Mouse (Mus musculus): ENCODE data around the gene Nedd9. TPM values are rescaled to one million over a fixed set of nuclear protein-coding genes. Genes with fewer than 3 reads are reported as not detected.
"Not testable (repeated sequence)": the region's sequence is repeated elsewhere in the genome, so short reads cannot be mapped to it uniquely, and the experiment has no call there.

The Nedd9 gene
- polyA plus RNA-seq, 1 experiment from 2014 or later, result 4.0 TPM

GRCm38 (mm10) chr13:41371547-41371946 lies 115.6 kb downstream of the Nedd9 start:
- no peak overlapping the region for H3K4me3 ChIP-seq (replicated peaks)
- H3K27ac ChIP-seq (replicated peaks), result no peak overlapping the region
- no peak overlapping the region for H3K9ac ChIP-seq
- H3K36me3 ChIP-seq (replicated peaks), result no peaks in the 10 kb centered on the region
- H3K4me1 ChIP-seq (replicated peaks), result no peaks in the 10 kb centered on the region
- no peak for ATAC-seq (ENCODE audit: insufficient read depth)
- H3K27me3 ChIP-seq, result no peaks in the 10 kb centered on the region
- 66% methylated on average over 3 of the region's 3 CpGs for WGBS (ENCODE audit: insufficient replicate concordance)
- no peak overlapping the region for H3K4me2 ChIP-seq
- no peaks in the 10 kb centered on the region for H3K9me3 ChIP-seq (replicated peaks)

- ATAC-seq (ENCODE audit: insufficient read depth), result no peak
- Histone ChIP-seq H3K4me3 (replicated peaks) (no peak overlapping the region), H3K4me2 (no peak overlapping the region), H3K9me3 (replicated peaks) (no peaks in the 10 kb centered on the region), H3K36me3 (replicated peaks) (no peaks in the 10 kb centered on the region), H3K27me3 (no peaks in the 10 kb centered on the region), H3K4me1 (replicated peaks) (no peaks in the 10 kb centered on the region), H3K9ac (no peak overlapping the region), H3K27ac (replicated peaks) (no peak overlapping the region)
- 60% methylated on average over 5 of the region's 5 CpGs for WGBS (ENCODE audit: insufficient replicate concordance)
Measured at GRCm38 (mm10) chr13:41368612-41369011, 118.5 kb downstream of the Nedd9 start.

GRCm38 (mm10) chr13:41367176-41367611 lies 120.0 kb downstream of the Nedd9 start:
- H3K27ac ChIP-seq (replicated peaks), result no peak overlapping the region
- 78% methylated on average over 4 of the region's 4 CpGs for WGBS (ENCODE audit: insufficient replicate concordance)
- H3K4me2 ChIP-seq, result no peak overlapping the region
- H3K27me3 ChIP-seq, result no peaks in the 10 kb centered on the region
- no peak overlapping the region for H3K9ac ChIP-seq
- no peak overlapping the region for H3K4me3 ChIP-seq (replicated peaks)
- H3K4me1 ChIP-seq (replicated peaks), result no peaks in the 10 kb centered on the region
- no peaks in the 10 kb centered on the region for H3K36me3 ChIP-seq (replicated peaks)
- H3K9me3 ChIP-seq (replicated peaks), result no peaks in the 10 kb centered on the region
- ATAC-seq (ENCODE audit: insufficient read depth), result no peak

GRCm38 (mm10) chr13:41366609-41367008 lies 120.6 kb downstream of the Nedd9 start:
- not testable (repeated sequence) for H3K4me2 ChIP-seq; H3K4me3 ChIP-seq (replicated peaks); H3K4me1 ChIP-seq (replicated peaks); H3K27ac ChIP-seq (replicated peaks); H3K36me3 ChIP-seq (replicated peaks); H3K27me3 ChIP-seq; H3K9ac ChIP-seq; ATAC-seq (ENCODE audit: insufficient read depth); H3K9me3 ChIP-seq (replicated peaks)
- WGBS (ENCODE audit: insufficient replicate concordance), result 54% methylated on average over 1 of the region's 1 CpGs

- Histone ChIP-seq H3K4me2 (no peak overlapping the region), H3K4me1 (replicated peaks) (peaks cover 11% of the 10 kb centered on the region; the same call in 1 of the 2 replicates), H3K36me3 (replicated peaks) (no peaks in the 10 kb centered on the region), H3K9ac (no peak overlapping the region), H3K27me3 (peaks cover 20% of the 10 kb centered on the region), H3K27ac (replicated peaks) (no peak overlapping the region), H3K9me3 (replicated peaks) (no peaks in the 10 kb centered on the region), H3K4me3 (replicated peaks) (no peak overlapping the region)
- WGBS (ENCODE audit: insufficient replicate concordance), result 69% methylated on average over 9 of the region's 9 CpGs
- ATAC-seq (ENCODE audit: insufficient read depth), result no peak
Measured at GRCm38 (mm10) chr13:41364273-41364672, 122.9 kb downstream of the Nedd9 start.

- H3K4me3 ChIP-seq (replicated peaks), result no peak overlapping the region
- no peaks in the 10 kb centered on the region for H3K9me3 ChIP-seq (replicated peaks)
- 49% methylated on average over 6 of the region's 6 CpGs for WGBS (ENCODE audit: insufficient replicate concordance)
- no peak overlapping the region for H3K9ac ChIP-seq
- peaks cover 20% of the 10 kb centered on the region; the same call in 1 of the 2 replicates for H3K4me1 ChIP-seq (replicated peaks)
- no peak for ATAC-seq (ENCODE audit: insufficient read depth)
- no peak overlapping the region for H3K27ac ChIP-seq (replicated peaks)
- H3K36me3 ChIP-seq (replicated peaks), result no peaks in the 10 kb centered on the region
- H3K27me3 ChIP-seq, result peaks cover 32% of the 10 kb centered on the region
- H3K4me2 ChIP-seq, result no peak overlapping the region
Measured at GRCm38 (mm10) chr13:41362909-41363308, 124.3 kb downstream of the Nedd9 start.

- ATAC-seq (ENCODE audit: insufficient read depth), result no peak
- 43% methylated on average over 8 of the region's 8 CpGs for WGBS (ENCODE audit: insufficient replicate concordance)
- Histone ChIP-seq H3K27me3 (peaks cover 49% of the 10 kb centered on the region), H3K27ac (replicated peaks) (no peak overlapping the region), H3K9ac (no peak overlapping the region), H3K4me2 (peak overlapping the region; percentile 69), H3K4me3 (replicated peaks) (no peak overlapping the region), H3K9me3 (replicated peaks) (no peaks in the 10 kb centered on the region), H3K36me3 (replicated peaks) (no peaks in the 10 kb centered on the region), H3K4me1 (replicated peaks) (peaks cover 20% of the 10 kb centered on the region; the same call in 1 of the 2 replicates)
Measured at GRCm38 (mm10) chr13:41360272-41360815, 126.8 kb downstream of the Nedd9 start.

GRCm38 (mm10) chr13:41359330-41360215 lies 127.6 kb downstream of the Nedd9 start:
- Histone ChIP-seq H3K9ac (no peak overlapping the region), H3K9me3 (replicated peaks) (no peaks in the 10 kb centered on the region), H3K27me3 (peaks cover 49% of the 10 kb centered on the region), H3K36me3 (replicated peaks) (no peaks in the 10 kb centered on the region), H3K4me1 (replicated peaks) (peaks cover 20% of the 10 kb centered on the region; the same call in 1 of the 2 replicates), H3K4me3 (replicated peaks) (peak overlapping the region; percentile 56), H3K4me2 (peak overlapping the region; percentile 69), H3K27ac (replicated peaks) (no peak overlapping the region)
- WGBS (ENCODE audit: insufficient replicate concordance), result 5% methylated on average over 16 of the region's 16 CpGs
- ATAC-seq (ENCODE audit: insufficient read depth), result no peak

GRCm38 (mm10) chr13:41358480-41359180 lies 128.5 kb downstream of the Nedd9 start:
- Histone ChIP-seq H3K36me3 (replicated peaks) (no peaks in the 10 kb centered on the region), H3K27me3 (peaks cover 49% of the 10 kb centered on the region), H3K9ac (peak overlapping the region; percentile 33; the same call in 1 of the 2 replicates), H3K27ac (replicated peaks) (peak overlapping the region; percentile 46; the same call in 1 of the 2 replicates), H3K4me2 (peak overlapping the region; percentile 69), H3K9me3 (replicated peaks) (no peaks in the 10 kb centered on the region), H3K4me3 (replicated peaks) (peak overlapping the region; percentile 56), H3K4me1 (replicated peaks) (peaks cover 20% of the 10 kb centered on the region; the same call in 1 of the 2 replicates)
- ATAC-seq (ENCODE audit: insufficient read depth), result peak; percentile 98
- WGBS (ENCODE audit: insufficient replicate concordance), result under 1% methylated on average over 42 of the region's 42 CpGs

GRCm38 (mm10) chr13:41358009-41358408 lies 129.2 kb downstream of the Nedd9 start:
- 25% methylated on average over 10 of the region's 10 CpGs for WGBS (ENCODE audit: insufficient replicate concordance)
- peaks cover 20% of the 10 kb centered on the region; the same call in 1 of the 2 replicates for H3K4me1 ChIP-seq (replicated peaks)
- ATAC-seq (ENCODE audit: insufficient read depth), result no peak
- peak overlapping the region; percentile 56 for H3K4me3 ChIP-seq (replicated peaks)
- H3K4me2 ChIP-seq, result peak overlapping the region; percentile 69
- H3K27ac ChIP-seq (replicated peaks), result 0 out of 2 replicates have a peak overlapping the region, but pooled peaks have one; percentile 46
- no peaks in the 10 kb centered on the region for H3K36me3 ChIP-seq (replicated peaks)
- H3K27me3 ChIP-seq, result peaks cover 49% of the 10 kb centered on the region
- peak overlapping the region; percentile 33; the same call in 1 of the 2 replicates for H3K9ac ChIP-seq
- H3K9me3 ChIP-seq (replicated peaks), result no peaks in the 10 kb centered on the region

GRCm38 (mm10) chr13:41357586-41357985 lies 129.6 kb downstream of the Nedd9 start:
- Histone ChIP-seq H3K27ac (replicated peaks) (no peak overlapping the region), H3K36me3 (replicated peaks) (no peaks in the 10 kb centered on the region), H3K9me3 (replicated peaks) (no peaks in the 10 kb centered on the region), H3K4me1 (replicated peaks) (peaks cover 20% of the 10 kb centered on the region; the same call in 1 of the 2 replicates), H3K27me3 (peaks cover 49% of the 10 kb centered on the region), H3K9ac (no peak overlapping the region), H3K4me3 (replicated peaks) (peak overlapping the region; percentile 56; the same call in 1 of the 2 replicates), H3K4me2 (peak overlapping the region; percentile 69)
- no peak for ATAC-seq (ENCODE audit: insufficient read depth)
- WGBS (ENCODE audit: insufficient replicate concordance), result 28% methylated on average over 3 of the region's 3 CpGs
